Mouse (Mus musculus) ovary, postnatal 10 days (tissue): ENCODE measurements around the gene Dot1l.

Source experiments
- DNase-seq: peaks from one replicate; pipeline ENCODE4 v3.0.0; 2022; ENCODE audit warnings: low spot score

Gene Dot1l

GRCm38 (mm10) chr10:80793033-80793784 lies 38.2 kb downstream of the Dot1l start:
- DNase-seq = no peak

DNA sequence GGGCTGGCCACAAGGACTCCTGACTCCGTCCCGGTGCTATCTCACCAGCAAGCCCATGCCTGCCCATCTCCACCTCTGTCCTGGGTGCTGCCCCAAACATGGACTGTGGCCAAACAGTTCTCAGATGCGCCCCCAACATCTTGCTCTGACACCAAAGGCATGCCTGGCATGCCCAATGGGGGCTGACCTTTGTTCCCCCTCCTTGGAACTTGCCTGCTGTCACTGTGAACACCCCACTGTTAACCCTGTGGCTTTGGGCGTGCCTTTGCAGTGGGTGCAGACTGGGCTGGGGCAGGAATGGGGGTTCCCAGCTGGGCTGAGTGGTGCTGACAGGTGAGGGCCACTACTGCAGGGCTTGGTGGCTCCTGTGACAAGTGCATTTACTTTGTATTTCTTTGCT lies 38.8 kb downstream of the Dot1l start:
- DNase-seq = no peak

GRCm38 (mm10) chr10:80794750-80795149 lies 39.7 kb downstream of the Dot1l start:
- no peak for DNase-seq

GRCm38 (mm10) chr10:80796307-80796848 lies 41.4 kb downstream of the Dot1l start:
- no peak for DNase-seq

DNA sequence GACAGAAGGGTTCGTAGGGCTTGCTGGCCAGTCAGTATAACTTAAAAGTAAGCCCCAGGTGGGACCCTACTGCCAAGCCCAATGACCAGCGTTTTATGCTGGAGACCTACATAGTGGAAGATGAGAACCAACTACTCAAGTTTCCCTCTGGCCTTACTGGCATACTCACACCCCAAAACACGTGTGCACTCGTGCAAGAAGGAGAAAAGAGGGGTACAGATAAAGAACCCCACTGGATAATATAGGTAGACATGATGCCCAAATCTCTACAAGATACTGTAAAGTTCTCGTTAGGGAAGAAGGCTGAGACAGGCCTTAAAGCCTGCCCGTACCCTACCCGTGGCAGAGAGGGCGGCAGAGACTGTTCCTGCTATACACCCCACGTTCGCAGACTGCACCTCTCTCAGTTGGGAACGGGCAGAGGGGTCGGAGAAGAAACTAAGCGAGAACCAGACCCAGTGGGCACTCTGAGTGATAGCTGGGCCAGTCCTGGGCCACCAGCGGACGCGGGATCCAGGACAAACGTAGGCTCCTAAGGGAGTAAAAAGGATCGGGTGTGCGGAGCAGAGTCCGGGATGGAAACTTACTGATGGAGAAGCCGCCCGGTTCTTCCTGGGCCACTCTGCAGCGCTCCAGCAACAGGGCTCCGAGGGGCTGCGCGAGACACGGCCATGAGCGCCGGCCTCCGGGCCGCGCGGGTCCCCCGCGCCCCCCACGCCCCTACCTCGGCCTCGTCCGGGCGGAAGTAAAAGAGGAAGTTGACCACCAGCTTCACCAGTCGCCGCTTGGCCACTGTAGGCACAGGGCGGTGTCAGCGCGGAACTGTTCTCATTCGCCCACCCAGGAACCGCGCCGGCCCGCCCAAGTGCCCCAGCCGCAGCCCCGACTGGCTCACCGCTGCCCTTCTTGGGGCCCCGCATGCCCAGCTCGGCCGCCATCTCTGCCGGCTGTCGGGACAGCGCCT lies 42.5 kb downstream of the Dot1l start:
- DNase-seq = no peak

- DNase-seq = peak; percentile 95
Measured at GRCm38 (mm10) chr10:80798150-80799006, 43.4 kb downstream of the Dot1l start, which contains the start of the genes Sf3a2 and Plekhj1. TSS of gene Sf3a2 (plus strand) at chr10:80798198. TSS of gene Plekhj1 (minus strand) at chr10:80798626.

GRCm38 (mm10) chr10:80799070-80799566 lies 44.1 kb downstream of the Dot1l start:
- no peak for DNase-seq

DNA sequence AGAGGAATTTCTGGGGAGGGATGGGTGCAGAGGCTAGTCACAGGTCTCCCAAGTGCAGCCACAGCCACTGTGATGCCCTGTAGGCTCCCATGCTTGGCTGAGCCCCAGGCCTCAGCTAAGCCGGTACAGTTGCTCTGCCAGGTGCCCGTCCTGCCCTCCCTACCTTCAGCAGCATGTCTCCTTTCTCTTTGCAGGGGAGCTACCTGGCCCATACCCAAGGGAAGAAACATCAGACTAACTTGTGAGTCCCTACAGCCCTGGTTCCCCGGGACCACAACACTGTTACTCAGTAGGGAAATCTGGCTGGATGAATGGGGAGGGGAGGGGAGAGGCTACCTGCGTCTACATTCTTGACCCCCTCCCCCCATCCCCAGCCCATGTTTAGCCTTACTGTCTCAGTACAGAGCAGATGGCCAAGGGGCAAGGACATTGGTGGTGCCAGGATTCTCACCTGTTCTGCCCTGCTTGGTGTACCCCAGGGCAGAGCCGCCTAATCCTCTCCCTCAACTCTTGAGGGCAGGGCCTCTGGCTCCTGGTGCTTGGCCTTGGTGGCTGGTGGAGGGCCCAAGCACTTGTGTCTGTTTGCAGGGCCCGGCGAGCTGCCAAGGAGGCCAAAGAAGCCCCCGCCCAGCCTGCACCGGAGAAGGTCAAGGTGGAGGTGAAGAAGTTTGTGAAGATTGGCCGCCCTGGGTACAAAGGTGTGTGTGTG lies 47.4 kb downstream of the Dot1l start:
- DNase-seq = no peak

DNA sequence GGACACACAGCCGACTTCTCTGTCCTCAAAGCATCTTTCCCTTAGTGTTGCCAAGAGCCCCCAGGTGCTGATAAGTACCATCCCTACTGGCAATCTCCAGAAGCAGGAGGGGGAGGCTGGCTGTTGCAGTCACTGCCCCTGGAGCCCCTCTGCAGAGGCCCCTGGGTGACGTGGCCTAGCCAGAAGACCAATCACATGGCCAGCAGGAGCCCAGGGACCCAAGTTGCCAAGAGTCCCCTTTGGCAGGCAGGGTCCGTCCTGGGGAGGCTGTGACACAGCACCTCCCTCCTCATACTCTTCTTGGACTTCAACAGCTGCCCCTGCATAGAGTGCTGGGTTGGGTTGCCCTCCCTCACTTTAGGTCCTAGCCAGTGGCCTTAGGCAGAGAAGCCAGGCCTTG lies 48.0 kb downstream of the Dot1l start:
- no peak for DNase-seq

DNA sequence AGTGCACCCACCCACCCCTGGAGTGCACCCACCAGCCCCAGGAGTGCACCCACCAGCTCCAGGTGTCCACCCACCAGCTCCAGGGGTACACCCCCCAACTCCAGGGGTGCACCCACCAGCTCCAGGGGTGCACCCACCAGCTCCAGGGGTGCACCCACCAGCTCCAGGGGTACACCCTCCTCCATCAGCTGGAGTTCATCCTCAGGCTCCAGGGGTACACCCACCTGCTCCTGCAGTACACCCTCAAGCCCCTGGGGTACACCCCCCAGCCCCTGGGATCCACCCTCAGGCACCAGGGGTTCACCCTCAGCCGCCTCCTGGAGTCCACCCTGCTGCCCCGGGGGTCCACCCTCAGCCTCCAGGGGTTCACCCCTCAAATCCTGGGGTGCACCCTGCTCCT lies 49.3 kb downstream of the Dot1l start:
- no peak for DNase-seq

DNA sequence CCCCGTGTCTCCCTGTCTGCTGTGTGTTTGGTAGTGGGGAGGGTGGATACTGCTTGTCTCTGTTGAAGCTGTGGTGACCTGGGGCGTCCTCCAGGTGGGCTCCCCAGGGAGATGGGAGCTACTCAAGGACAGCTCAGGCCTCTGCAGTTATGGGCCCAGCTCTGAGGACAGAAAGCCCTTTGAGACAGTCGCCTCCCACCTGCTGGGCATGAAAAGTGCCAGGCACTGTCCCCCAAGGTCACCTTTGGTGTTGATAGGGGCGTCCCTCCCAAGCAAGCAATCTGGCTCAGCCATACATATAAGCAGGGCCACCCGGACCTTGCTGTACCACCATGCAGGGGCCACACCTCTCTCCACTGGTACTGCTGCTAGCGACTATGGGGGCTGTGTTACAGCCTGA lies 49.9 kb downstream of the Dot1l start, which contains the start of gene Amh:
Amh (plus strand) TSS at position 328 of the 400 bp plus-strand sequence.
- DNase-seq = no peak

- DNase-seq = no peak
Measured at GRCm38 (mm10) chr10:80805322-80805721, 50.3 kb downstream of the Dot1l start.

- peak; percentile 63 for DNase-seq
Measured at GRCm38 (mm10) chr10:80805925-80806324, 50.9 kb downstream of the Dot1l start.

DNA sequence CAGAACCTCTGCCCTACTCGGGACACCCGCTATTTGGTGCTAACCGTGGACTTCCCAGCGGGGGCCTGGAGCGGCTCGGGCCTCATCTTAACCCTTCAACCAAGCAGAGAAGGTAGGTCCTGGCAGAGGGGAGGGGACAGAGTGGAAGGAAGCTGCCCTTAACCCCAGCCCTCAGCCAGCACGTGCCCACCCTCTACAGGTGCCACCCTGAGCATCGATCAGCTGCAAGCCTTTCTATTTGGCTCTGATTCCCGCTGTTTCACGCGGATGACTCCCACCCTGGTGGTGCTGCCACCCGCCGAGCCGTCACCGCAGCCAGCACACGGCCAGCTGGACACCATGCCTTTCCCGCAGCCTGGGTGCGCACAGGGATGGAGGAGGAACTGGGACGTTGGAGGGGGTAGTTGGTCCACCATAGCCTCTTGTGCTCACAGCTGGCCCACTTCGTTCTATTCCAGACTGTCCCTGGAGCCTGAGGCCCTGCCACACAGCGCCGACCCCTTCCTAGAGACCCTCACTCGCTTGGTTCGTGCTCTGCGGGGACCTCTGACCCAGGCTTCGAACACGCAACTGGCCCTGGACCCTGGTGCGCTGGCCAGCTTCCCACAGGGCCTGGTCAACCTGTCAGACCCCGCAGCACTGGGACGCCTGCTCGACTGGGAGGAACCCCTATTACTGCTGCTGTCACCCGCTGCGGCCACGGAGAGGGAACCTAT lies 51.5 kb downstream of the Dot1l start:
- no peak for DNase-seq

DNA sequence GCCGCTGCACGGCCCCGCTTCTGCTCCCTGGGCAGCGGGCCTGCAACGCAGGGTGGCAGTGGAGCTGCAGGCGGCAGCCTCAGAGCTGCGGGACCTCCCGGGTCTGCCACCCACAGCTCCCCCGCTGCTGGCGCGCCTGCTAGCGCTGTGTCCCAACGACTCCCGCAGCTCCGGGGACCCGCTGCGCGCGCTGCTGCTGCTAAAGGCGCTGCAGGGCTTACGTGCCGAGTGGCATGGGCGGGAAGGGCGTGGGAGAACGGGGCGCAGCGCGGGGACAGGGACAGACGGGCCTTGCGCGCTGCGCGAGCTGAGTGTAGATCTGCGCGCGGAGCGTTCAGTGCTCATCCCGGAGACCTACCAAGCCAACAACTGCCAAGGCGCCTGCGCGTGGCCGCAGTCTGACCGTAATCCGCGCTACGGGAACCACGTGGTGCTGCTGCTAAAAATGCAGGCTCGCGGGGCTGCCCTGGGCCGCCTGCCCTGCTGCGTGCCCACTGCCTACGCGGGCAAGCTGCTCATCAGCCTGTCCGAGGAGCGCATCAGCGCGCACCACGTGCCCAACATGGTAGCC lies 52.1 kb downstream of the Dot1l start:
- no peak for DNase-seq

DNA sequence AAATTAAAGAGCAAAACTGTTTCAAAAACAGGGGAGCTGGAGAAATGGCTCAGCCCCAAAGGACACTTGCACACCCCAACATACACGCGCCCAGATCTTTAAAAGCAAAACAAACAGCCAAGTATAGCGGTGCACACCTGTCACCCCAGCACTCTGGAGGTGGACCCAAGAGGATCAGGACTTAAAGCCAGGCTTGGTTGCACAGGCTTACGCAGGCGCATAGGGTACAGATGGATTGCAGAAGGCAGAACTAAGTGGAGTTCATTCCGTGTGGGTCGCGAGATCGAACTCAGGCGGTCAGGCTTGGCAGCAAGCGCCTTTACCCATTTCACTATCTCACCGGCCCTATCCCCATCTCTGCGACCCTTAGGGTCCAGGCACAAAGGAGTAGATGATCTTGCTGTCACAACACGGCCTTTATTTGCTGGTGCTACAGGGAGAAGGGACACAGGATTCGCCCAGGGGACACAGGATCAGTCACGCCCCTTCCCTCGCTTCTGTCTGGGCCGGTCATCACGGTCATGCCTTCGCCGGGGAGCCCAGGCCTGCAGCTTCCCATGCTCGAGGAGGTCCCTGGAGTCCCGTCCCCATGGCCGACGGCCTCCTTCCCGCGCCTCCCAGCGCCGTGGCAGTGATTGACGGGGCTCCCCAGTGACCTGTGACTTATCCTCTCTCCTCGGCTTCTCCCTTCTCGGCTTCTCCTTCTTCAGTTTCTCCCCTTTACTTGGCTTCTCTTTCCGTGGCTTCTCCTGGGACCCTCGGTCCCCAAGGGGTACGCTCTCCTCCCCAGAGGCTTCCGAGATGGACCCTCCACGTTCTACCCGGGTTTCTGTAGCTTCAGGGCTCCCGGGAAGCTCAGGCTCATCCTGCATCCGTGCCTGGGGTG lies 53.3 kb downstream of the Dot1l start:
- DNase-seq = no peak

DNA sequence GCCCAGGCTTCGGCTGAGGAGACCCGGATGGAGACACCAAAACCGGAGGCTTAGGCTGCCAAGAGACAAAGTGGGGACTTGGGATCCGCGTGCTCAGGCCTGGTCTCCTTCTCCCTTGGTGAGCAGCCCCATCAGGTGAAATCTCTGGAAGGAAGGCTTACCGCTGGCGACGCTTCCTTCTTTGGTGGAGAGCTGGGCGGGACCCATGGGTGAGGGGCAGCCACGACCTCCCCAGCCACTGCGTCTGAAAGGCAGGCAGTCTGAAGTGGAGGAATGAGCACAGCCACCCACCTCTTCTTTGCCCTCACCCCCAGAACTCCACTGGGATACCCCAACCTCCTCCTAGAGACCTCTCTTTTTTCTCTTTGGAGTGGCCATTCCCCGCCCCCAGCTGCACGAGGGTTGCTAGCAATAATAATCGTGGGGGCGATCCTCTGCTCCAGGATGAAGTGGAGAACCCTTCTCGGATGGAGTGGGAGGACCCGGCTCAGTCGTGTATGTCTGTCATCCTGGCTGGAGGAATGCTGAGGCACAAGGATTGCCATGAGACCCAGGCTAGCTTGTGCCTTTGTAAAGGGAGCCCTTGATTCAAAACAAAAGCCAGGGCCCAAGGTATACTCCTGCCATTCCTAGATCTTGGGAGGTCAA lies 54.1 kb downstream of the Dot1l start:
- DNase-seq = no peak

- DNase-seq = no peak
Measured at GRCm38 (mm10) chr10:80810084-80810483, 55.1 kb downstream of the Dot1l start.
